Mouse (Mus musculus): ENCODE measurements around the gene Gm38392. TPM values are rescaled to one million over a fixed set of nuclear protein-coding genes. Genes with fewer than 3 reads are reported as not detected.
"Not testable (repeated sequence)": the region's sequence is repeated elsewhere in the genome, so short reads cannot be mapped to it uniquely, and the experiment has no call there.

Gm38392 gene
- polyA plus RNA-seq, 1 experiment from 2014 or later: 0.33 TPM

- H3K27ac ChIP-seq (ENCODE audit: low read length): no peak within 1 kb of the TSS; the same call in 1 of the 2 replicates
- peaks cover 10% of the 10 kb centered on the region for H3K4me1 ChIP-seq (ENCODE audit: control insufficient read depth, insufficient read depth, low read length)
- H3K9me3 ChIP-seq (ENCODE audit: control insufficient read depth, low read depth, low read length): no peaks in the 10 kb centered on the region
- peak within 1 kb of the TSS; percentile 82 for H3K4me2 ChIP-seq (replicated peaks; ENCODE audit: low read depth, low read length)
- under 1% methylated on average over 10 of the region's 10 CpGs for WGBS
- ATAC-seq (ENCODE audit: insufficient number of reproducible peaks, insufficient read depth, low FRiP score, low read depth): peak; percentile 59; the same call in 1 of the 2 replicates
- H3K4me3 ChIP-seq (ENCODE audit: low read depth, low read length): peak within 1 kb of the TSS; percentile 78
- H3K9ac ChIP-seq (replicated peaks; ENCODE audit: low read depth, low read length): peak within 1 kb of the TSS; percentile 71
- peaks cover 54% of the 10 kb centered on the region for H3K36me3 ChIP-seq (ENCODE audit: control insufficient read depth, insufficient read depth, low read length)
- H3K27me3 ChIP-seq (ENCODE audit: control insufficient read depth, insufficient read depth, low read length): no peaks in the 10 kb centered on the region
Measured at GRCm38 (mm10) chr3:88324951-88325405, 38.0 kb upstream of the Gm38392 start, which contains the start of gene Glmp. TSS of gene Glmp (plus strand) at chr3:88325023.

DNA sequence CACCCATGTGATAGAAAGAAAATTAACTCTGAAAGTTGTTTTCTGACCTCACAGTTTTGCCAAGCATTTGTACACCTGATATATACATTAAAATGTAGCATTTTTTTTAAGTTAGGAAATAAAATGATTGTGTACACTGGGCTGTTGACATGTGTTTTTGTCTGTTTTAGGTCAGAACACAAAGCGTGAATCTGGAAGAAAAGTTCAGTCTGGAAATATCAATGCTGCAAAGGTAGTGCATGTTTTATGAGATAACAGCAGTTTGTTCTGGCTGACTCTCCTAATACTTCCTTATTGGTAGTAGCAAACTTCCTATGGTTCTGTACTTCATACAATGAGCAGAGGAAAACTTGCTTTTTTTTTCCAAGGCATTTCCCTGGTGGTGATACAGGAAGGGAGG lies 12.2 kb upstream of the Gm38392 start:
- H3K27ac ChIP-seq (ENCODE audit: low read length): no peak overlapping the region
- 86% methylated on average over 1 of the region's 1 CpGs for WGBS
- H3K4me3 ChIP-seq (ENCODE audit: low read depth, low read length): no peak overlapping the region
- no peaks in the 10 kb centered on the region for H3K27me3 ChIP-seq (ENCODE audit: control insufficient read depth, insufficient read depth, low read length)
- no peak overlapping the region for H3K4me2 ChIP-seq (replicated peaks; ENCODE audit: low read depth, low read length)
- no peaks in the 10 kb centered on the region for H3K9me3 ChIP-seq (ENCODE audit: control insufficient read depth, low read depth, low read length)
- H3K36me3 ChIP-seq (ENCODE audit: control insufficient read depth, insufficient read depth, low read length): peaks cover 48% of the 10 kb centered on the region
- ATAC-seq (ENCODE audit: insufficient number of reproducible peaks, insufficient read depth, low FRiP score, low read depth): no peak
- no peak overlapping the region for H3K9ac ChIP-seq (replicated peaks; ENCODE audit: low read depth, low read length)
- peaks cover 7% of the 10 kb centered on the region; the same call in 1 of the 2 replicates for H3K4me1 ChIP-seq (ENCODE audit: control insufficient read depth, insufficient read depth, low read length)

- H3K4me3 ChIP-seq (ENCODE audit: low read depth, low read length): peak overlapping the region; percentile 89
- H3K4me1 ChIP-seq (ENCODE audit: control insufficient read depth, insufficient read depth, low read length): peaks cover 7% of the 10 kb centered on the region; the same call in 1 of the 2 replicates
- ATAC-seq (ENCODE audit: insufficient number of reproducible peaks, insufficient read depth, low FRiP score, low read depth): no peak
- H3K9ac ChIP-seq (replicated peaks; ENCODE audit: low read depth, low read length): peak overlapping the region; percentile 85
- WGBS: under 1% methylated on average over 30 of the region's 30 CpGs
- H3K27ac ChIP-seq (ENCODE audit: low read length): peak overlapping the region; percentile 91
- peaks cover 33% of the 10 kb centered on the region for H3K36me3 ChIP-seq (ENCODE audit: control insufficient read depth, insufficient read depth, low read length)
- H3K4me2 ChIP-seq (replicated peaks; ENCODE audit: low read depth, low read length): peak overlapping the region; percentile 80
- H3K27me3 ChIP-seq (ENCODE audit: control insufficient read depth, insufficient read depth, low read length): no peaks in the 10 kb centered on the region
- H3K9me3 ChIP-seq (ENCODE audit: control insufficient read depth, low read depth, low read length): no peaks in the 10 kb centered on the region
Measured at GRCm38 (mm10) chr3:88297321-88297851, 10.4 kb upstream of the Gm38392 start.

DNA sequence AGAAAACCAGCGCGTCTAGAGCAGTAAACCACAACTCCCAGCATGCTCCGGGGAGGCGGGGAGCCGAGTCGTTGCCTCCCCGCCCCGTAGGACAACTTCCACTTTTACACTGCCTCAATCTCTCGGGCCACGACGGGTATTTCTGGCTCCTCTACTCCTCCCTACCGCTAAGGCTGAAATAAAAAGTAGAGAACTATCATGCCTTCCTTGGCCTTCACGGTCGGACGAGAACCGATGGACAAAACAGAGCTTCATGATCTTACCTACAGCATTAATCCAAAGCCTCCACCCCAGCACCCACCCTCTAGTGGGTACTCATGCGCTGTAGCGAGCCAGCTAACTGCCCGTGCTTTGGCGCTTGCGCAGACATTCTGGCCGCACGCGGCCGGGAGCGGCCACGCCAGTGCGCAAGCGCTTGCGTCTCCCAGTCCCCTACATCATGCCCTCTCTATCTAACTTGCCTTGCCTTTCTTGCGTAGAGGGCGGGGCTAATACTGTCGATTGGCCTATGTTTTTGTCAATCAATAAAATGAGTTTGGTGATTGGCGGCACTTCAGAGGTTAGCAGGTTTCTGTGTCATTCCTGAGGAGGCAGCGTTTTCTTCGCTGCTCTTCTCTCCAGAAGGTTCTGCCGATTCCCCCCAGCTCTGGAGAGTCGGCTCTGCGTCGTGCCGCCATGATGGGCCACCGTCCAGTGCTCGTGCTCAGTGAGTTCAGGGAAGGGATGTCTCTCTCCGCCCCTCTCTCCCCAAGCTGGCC lies 9.7 kb upstream of the Gm38392 start, which contains the start of the genes Tsacc and Cct3:
Gene Tsacc (minus strand): TSS at position 439 of the 758 bp plus-strand sequence.
Gene Cct3 (plus strand): TSS at position 556 of the 758 bp plus-strand sequence.
- Histone ChIP-seq H3K4me1 (ENCODE audit: control insufficient read depth, insufficient read depth, low read length) (peaks cover 7% of the 10 kb centered on the region; the same call in 1 of the 2 replicates), H3K9me3 (ENCODE audit: control insufficient read depth, low read depth, low read length) (no peaks in the 10 kb centered on the region), H3K27me3 (ENCODE audit: control insufficient read depth, insufficient read depth, low read length) (no peaks in the 10 kb centered on the region), H3K4me3 (ENCODE audit: low read depth, low read length) (peak within 1 kb of the TSS; percentile 89), H3K27ac (ENCODE audit: low read length) (peak within 1 kb of the TSS; percentile 95), H3K36me3 (ENCODE audit: control insufficient read depth, insufficient read depth, low read length) (peaks cover 27% of the 10 kb centered on the region), H3K9ac (replicated peaks; ENCODE audit: low read depth, low read length) (peak within 1 kb of the TSS; percentile 85), H3K4me2 (replicated peaks; ENCODE audit: low read depth, low read length) (peak within 1 kb of the TSS; percentile 80)
- under 1% methylated on average over 44 of the region's 44 CpGs for WGBS
- peak; percentile 98 for ATAC-seq (ENCODE audit: insufficient number of reproducible peaks, insufficient read depth, low FRiP score, low read depth)

DNA sequence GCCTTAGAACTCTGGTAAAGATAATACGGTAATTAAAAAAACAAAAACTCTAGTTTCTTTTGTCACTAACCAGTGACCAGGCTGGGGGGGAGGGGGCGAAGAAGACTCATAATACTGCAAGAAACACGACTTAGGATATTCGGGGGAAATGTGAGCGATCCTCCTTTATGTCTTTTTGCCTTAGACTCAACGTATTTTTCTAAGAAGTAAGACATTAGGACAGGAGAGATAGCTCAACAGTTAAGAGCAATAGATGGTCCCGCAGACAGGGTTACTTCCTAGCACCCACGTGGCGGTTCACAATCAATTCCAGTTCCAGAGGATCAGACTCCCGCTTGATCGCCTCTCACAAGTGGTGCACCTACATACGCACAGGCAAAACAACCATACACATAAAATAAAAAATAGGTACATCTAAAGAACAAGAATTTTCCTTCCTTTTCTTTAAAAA lies 9.1 kb upstream of the Gm38392 start:
- peaks cover 7% of the 10 kb centered on the region; the same call in 1 of the 2 replicates for H3K4me1 ChIP-seq (ENCODE audit: control insufficient read depth, insufficient read depth, low read length)
- no peaks in the 10 kb centered on the region for H3K27me3 ChIP-seq (ENCODE audit: control insufficient read depth, insufficient read depth, low read length)
- peaks cover 21% of the 10 kb centered on the region for H3K36me3 ChIP-seq (ENCODE audit: control insufficient read depth, insufficient read depth, low read length)
- peak overlapping the region; percentile 80 for H3K4me2 ChIP-seq (replicated peaks; ENCODE audit: low read depth, low read length)
- under 1% methylated on average over 12 of the region's 12 CpGs for WGBS
- H3K9me3 ChIP-seq (ENCODE audit: control insufficient read depth, low read depth, low read length): no peaks in the 10 kb centered on the region
- H3K27ac ChIP-seq (ENCODE audit: low read length): peak overlapping the region; percentile 95
- peak overlapping the region; percentile 89 for H3K4me3 ChIP-seq (ENCODE audit: low read depth, low read length)
- peak; percentile 19; the same call in 1 of the 2 replicates for ATAC-seq (ENCODE audit: insufficient number of reproducible peaks, insufficient read depth, low FRiP score, low read depth)
- peak overlapping the region; percentile 45 for H3K9ac ChIP-seq (replicated peaks; ENCODE audit: low read depth, low read length)

DNA sequence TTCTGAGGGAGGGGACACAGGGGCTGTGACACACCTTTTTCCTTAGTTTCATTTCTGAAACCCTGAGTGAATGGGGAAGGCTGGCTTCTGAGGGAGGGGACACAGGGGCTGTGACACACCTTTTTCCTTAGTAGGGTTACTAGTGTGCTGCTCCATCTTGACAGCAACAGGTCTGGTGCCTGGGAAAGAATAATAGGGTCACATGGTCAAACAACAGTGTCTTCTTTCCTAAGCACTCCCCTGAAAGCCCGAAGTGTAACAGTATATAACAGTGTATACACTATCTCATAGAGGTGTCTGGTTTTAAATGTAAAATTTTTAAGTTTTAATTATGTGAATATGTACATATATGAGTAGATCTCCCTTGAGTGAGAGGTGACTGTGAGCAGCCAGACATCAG lies 8.3 kb upstream of the Gm38392 start:
- not testable (repeated sequence) for H3K4me1 ChIP-seq (ENCODE audit: control insufficient read depth, insufficient read depth, low read length); H3K27ac ChIP-seq (ENCODE audit: low read length); ATAC-seq (ENCODE audit: insufficient number of reproducible peaks, insufficient read depth, low FRiP score, low read depth); H3K9me3 ChIP-seq (ENCODE audit: control insufficient read depth, low read depth, low read length); H3K9ac ChIP-seq (replicated peaks; ENCODE audit: low read depth, low read length); H3K27me3 ChIP-seq (ENCODE audit: control insufficient read depth, insufficient read depth, low read length); H3K4me3 ChIP-seq (ENCODE audit: low read depth, low read length)
- WGBS: 51% methylated on average over 1 of the region's 1 CpGs
- Histone ChIP-seq H3K4me2 (replicated peaks; ENCODE audit: low read depth, low read length) (peak overlapping the region; percentile 80; the same call in 1 of the 2 replicates), H3K36me3 (ENCODE audit: control insufficient read depth, insufficient read depth, low read length) (peaks cover 12% of the 10 kb centered on the region)

DNA sequence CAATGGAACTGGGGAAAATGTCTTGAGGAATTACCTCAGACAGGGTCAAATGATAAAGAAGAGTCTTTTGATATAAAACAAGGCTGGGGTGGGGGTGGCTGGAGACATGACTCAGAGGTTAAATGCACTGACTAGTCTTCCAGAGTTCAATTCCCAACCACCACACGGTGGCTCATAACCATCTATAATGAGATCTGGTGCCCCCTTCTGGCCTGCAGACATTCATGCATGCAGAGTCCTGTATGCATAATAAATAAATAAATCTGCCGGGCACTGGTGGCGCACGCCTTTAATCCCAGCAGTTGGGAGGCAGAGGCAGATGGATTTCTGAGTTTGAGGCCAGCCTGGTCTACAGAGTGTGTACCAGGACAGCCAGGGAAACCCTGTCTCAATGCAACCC lies 5.0 kb upstream of the Gm38392 start:
- H3K4me2 ChIP-seq (replicated peaks; ENCODE audit: low read depth, low read length): no peak overlapping the region
- no peaks in the 10 kb centered on the region for H3K4me1 ChIP-seq (ENCODE audit: control insufficient read depth, insufficient read depth, low read length)
- H3K9me3 ChIP-seq (ENCODE audit: control insufficient read depth, low read depth, low read length): no peaks in the 10 kb centered on the region
- no peak for ATAC-seq (ENCODE audit: insufficient number of reproducible peaks, insufficient read depth, low FRiP score, low read depth)
- H3K36me3 ChIP-seq (ENCODE audit: control insufficient read depth, insufficient read depth, low read length): no peaks in the 10 kb centered on the region
- no peaks in the 10 kb centered on the region for H3K27me3 ChIP-seq (ENCODE audit: control insufficient read depth, insufficient read depth, low read length)
- H3K4me3 ChIP-seq (ENCODE audit: low read depth, low read length): no peak overlapping the region
- no peak overlapping the region for H3K9ac ChIP-seq (replicated peaks; ENCODE audit: low read depth, low read length)
- WGBS: 57% methylated on average over 4 of the region's 4 CpGs
- no peak overlapping the region for H3K27ac ChIP-seq (ENCODE audit: low read length)

DNA sequence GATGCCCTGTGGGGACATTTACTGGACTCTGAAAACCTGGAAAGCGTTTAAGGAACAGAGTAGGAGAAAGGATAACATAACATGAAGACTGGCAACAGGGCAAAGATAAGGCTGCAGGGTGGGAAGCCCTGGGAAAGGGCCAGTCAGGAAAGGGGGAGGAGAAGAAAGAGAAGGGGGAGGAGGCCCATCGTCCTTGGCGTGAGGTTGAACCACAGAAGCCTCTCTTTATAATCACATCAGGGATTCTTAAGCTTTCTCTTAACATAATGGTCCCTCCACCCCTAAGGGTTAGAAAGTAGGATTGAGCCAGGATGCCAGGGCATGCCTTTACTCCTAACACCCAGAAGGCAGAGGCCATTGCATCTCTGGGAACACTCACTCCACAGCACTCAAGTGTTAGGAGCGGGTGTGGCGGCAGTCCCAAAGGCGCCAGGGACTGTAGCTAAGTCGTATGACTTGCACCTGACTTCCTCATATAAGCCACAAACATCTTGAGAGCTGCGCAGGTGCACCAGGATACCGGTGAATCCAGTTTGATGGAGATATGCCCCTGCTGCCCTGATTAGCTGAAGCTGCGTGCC lies 1.2 kb upstream of the Gm38392 start:
- WGBS: 80% methylated on average over 8 of the region's 10 CpGs
- H3K4me3 ChIP-seq (ENCODE audit: low read depth, low read length); H3K9me3 ChIP-seq (ENCODE audit: control insufficient read depth, low read depth, low read length); H3K36me3 ChIP-seq (ENCODE audit: control insufficient read depth, insufficient read depth, low read length); H3K27ac ChIP-seq (ENCODE audit: low read length); H3K27me3 ChIP-seq (ENCODE audit: control insufficient read depth, insufficient read depth, low read length); H3K4me2 ChIP-seq (replicated peaks; ENCODE audit: low read depth, low read length); H3K4me1 ChIP-seq (ENCODE audit: control insufficient read depth, insufficient read depth, low read length); ATAC-seq (ENCODE audit: insufficient number of reproducible peaks, insufficient read depth, low FRiP score, low read depth); H3K9ac ChIP-seq (replicated peaks; ENCODE audit: low read depth, low read length): not testable (repeated sequence)
